Mouse (Mus musculus) embryo, embryonic 11 days (tissue): Measurements from ENCODE around the gene Yipf1.

Experiments used
- DNase-seq: peaks from one replicate; pipeline ENCODE4 v3.0.0-alpha.2; 2015

The Yipf1 gene

DNA sequence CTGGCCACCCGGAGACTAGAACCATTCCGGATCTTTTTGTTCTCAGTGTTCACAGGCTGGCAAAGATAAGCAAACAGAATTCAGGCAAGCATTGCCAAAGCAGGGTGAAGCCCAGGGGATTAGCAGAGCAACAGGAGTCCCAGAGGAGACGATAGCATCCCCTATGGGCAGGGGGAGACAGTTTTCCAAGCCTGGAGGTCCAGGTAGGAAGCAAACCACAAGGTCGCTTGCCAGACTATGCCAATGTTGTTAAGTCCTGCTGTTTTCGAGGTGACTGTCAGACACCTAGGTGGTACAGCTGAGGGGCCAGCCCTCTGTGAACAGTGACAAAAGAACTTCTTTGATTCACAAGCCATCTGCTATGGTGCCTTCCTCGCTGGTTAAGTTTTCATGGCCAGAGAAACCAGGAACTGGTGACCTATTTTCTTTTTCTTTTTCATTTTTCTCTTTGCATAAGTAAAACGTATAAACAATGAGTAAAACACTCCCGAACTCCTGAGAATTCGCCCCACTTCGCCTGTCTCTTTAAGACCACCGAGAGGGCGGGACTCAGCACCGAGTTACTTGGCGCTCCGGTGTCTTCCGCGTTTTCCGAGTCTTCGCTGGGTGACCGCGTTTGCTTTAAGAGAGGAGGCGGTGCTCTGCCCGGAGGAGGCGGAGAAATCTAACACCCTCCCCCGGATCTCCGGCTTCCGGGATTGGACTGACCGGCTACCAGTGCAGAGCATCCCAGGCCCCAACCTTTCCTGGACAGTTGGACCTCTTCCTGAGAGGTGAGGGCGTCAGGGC lies at the start of gene Yipf1:
Gene Yipf1, plus strand, starts transcription at position 674 of the 789 bp plus-strand sequence.
- DNase-seq, result peak; percentile 95

DNA sequence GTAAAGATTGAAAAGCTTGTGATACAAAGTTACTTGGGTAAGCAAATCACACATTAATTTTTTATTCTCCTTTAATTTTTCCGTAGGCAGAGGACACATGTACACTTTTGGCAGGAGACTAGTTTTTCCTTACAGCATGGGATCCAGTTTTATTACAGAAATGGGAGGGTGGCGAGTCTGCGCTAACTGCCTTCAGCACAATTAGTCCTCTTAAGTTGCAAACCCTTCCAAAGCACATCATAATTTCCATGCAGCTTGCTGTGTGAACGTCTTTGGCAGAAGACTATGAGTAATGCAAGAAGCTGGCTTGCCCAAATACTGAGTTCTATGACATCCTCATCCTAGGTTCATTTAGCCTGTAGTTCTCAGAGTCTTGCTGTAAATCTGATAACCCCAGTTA lies 40.5 kb upstream of the Yipf1 start:
- no peak for DNase-seq

DNA sequence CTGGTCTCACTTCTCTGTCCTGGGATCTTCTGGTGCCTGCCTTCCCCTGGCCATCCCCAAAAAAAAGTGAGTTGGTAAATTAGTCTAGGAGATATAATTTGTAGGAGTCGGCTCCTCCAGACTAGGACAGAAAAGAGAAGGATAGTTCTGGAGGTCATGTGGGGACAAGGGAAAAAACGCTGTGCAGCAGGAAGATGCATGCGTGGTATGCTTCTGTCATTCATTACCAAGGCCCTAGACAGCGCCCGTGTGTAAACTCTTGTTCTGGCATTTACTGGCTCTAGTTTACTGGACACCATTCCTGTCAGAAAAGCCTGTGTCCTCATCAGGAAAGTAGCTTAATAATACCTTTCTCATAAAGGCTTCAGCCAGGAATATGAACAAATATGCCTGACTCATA lies 39.7 kb upstream of the Yipf1 start:
- DNase-seq, result no peak

DNA sequence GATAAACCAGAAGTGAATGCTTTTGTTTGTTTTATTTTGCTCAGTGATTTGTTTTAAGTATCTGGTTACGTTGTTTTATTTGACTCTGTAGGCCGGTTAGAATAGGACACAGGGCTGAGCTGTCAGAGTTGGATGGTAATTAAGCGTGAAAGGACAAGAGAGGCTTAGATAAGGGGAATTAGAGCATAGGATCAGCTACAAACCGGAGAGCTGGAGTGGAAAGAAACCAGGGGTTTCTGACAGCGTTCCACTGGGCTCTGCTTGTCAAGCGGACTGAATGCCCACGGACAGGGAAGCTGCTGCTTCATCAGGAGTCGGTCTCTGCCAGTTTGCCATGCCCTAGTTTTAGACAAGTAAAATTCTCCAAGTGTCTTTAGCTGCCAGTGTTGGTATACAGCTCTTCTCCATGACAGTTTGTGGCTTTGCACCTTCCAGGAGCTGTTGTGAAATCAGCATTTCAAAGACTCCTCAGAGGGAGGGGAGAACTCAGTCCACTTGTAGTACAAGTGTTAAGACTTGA lies 35.9 kb upstream of the Yipf1 start:
- DNase-seq, result peak; percentile 23

DNA sequence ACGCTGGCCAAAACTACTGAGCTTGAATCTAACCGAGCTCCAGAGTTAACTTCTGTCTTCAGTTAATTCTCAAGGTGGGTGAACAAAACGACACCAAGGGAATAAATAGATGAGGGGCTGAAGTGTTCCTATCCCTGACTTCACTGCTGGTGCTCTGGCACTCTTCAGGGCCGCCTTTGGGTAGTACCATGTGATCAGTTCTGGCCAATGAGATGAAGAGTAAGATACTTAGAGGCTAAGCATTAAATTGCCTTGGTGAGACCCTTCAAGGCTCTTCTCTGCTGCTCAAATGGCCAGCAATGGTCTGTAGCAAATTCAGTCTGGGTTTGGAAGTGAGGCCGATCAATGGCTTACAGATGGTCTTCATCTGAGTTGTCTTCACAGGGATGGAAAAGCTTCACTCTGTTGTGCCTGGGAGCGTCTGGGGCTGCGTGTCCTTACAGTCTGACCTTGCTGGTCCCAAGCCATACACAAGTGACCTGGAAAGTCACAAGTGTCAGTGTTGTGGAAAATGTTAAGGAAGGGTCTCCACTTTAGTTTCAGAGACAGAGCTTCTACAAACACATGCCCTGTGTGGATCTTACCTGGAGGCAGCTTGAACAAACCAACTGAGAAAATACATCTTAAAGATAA lies 33.2 kb upstream of the Yipf1 start:
- no peak for DNase-seq

DNA sequence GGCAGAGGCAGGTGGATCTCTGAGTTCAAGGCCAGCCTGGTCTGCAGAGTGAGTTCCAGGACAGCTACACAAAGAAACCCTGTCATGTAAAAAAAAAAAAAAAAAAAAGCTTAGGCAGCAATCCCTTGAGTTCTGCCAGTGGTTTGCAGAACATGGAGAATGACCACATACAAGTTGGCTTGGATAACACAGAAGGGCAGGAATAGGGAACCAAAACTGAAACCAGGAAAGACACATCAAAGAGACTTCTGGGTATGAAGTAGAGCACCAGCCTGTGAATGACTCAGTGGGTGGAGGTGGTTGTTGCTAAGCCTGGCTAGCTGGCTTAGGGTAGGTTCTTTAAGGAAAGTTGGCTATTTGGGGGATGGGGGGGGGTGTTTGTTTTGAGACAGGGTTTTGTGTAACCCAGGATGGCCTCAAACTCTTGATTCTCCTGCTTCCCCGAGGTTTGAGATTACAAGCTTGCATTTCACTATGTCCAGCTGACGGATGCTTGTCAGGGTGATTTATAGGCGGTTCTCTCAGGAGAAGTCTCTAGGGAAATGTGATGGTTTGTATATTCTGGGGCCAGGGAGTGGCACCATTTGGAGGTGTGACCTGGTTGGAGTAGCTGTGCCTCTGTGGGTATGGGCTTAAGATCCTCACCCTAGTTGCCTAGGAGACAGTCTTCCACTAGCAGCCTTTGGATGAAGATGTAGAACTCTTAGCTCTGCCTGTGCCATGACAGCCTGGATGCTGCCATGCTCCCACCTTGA lies 28.5 kb upstream of the Yipf1 start:
- DNase-seq, result no peak

DNA sequence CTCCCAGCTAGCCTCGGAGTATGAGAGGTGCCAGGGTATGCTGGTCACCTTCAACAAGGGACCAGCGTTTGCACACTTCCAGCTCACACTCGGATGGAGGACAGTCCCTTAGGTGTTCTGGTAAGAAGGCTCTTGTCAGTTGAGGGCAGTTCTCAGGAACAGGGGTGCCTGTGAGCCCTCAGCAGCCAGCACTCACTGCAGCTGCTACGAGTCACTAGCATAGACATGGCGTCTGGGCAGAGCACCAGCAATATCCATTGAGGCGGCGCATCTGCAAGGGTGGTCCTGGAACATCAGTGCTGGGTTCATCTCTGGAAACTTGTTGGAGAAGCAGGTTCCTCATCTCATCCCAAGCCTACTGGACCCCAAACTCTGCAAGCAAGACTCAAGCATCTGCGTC lies 27.8 kb upstream of the Yipf1 start:
- DNase-seq, result no peak

DNA sequence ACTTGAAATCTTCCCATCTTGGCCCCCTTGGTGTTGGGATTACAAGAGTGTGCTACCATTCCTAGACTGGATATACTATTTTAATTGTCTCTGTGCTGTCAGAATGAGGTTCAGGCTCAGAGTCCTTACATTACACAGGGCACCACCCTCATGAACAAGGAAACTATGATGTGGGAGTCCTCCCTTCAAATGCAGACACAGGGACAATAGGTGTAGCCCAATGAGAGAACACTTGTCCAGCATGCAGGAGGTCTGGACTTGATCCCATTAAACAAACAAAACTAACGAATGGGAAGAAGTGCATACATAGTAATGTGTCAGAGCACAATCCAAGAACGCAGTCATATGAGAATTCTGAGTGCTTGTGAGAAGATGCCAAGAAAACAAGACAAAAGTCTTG lies 26.6 kb upstream of the Yipf1 start:
- DNase-seq, result no peak

DNA sequence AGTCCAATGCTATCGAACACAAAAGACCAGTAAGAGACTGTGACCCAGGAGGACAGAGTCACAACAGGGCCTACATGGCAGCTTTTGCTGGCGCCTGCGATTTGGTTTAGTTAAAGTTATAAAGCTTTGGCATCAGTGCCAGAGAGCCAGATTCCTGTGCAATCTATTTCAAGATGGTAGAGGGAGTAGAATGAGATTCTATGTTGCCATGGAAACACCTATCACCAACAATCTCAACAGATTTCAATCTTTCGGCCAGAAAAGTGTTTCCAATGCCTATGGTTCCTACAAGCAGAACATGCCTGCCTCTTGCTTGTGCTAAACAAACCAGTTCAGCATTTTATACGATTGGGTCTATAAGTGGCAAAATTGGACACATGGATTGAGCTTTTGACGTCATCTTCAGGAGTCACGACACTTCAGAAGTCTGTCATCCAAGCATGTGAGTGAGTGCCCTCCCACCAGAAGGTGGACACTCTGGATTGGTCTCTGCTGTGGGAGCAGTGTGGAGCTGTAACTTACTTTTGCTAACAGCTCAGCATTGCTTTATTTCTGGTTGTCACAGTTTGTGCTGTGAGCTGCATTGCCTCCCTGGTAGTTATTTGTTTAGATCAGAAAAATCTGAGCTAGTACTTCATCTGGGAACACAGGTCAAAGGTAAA lies 22.4 kb upstream of the Yipf1 start:
- DNase-seq, result no peak

DNA sequence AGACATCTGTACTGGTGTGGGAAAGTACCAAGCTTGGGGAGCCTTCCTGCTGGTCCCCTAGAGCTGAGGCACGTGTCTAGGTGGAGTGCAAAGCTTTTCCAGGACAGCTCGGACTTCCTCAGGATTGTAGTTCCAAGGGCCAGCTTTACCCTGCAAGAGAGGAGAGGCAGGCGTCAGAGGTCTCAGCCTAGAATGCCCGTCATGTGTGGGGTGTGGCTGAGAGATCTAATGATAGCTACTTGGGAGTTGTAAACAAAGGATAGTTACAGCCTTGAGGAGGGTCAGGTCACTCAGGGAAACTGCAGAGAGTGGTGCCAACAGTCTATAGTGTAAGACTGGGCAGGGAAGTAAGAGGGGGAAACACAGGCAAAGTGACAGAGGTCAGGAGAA lies 21.9 kb upstream of the Yipf1 start:
- no peak for DNase-seq

DNA sequence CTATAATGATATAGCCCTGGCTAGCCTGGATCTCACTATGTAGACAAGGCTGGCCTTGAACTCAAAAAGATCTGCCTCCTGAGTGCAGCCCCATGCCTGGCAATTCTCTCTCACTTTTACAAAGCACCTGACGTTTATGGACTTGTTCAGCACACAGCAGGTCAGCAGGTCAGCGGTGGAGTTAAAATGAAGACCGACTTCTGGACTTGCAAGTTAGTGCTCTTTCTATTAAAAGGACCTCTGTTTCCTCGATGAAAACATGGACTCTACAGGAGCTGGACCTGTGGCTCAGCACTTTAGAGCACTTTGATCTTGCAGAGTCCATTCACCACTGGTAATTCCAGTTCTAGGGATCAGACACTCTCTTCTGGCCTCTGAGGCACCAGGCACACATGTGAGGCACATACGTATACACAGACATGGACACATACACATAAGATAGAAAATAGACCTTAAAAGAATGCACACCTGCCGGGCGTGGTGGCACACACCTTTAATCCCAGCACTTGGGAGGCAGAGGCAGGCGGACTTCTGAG lies 16.0 kb upstream of the Yipf1 start:
- no peak for DNase-seq

DNA sequence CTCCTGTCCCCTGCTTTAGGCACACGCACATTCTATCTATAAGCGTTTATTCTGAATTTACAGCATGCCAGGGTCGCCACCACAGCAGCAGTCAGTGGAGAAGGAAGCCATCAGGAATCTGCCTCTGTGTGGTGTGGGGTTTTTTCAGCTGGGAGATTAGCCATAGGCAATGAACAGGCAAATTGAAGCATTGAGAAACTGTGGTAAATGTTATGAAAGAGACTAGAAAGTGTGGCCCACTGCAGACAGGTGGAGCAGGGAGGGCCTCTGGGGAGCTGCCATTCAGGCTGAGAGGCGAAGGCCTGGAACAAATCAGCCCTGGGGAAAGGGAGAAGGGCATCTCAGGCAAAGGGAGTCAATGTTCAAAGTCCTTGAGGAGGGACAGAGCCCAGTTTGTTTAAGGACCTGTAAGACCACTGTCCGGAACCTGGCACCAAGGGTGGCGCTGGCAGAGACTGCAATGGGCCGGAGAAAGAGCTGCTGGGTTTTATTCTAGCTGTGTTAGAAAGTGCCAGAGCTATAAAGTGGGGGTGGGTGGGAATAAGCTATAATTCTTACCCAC lies 14.3 kb upstream of the Yipf1 start:
- no peak for DNase-seq

DNA sequence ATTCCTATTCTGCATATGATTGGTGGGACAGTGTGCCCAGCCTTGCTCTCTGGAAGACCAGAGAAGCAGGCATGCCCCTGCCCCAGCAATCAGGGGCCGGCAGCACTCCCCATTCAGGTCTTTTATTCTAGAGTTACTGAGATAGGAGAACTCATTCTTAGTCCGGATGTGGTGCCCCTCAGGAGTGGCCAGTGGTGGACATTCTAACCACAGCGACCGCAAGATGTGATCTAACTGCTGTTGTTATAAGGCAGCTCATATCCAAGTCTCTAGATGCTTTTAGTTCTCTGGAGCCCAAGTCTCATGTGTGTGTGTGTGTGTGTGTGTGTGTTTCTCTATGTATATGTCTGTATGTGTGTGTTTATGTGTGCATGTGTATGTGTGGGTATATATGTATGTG lies 13.8 kb upstream of the Yipf1 start:
- DNase-seq, result no peak

DNA sequence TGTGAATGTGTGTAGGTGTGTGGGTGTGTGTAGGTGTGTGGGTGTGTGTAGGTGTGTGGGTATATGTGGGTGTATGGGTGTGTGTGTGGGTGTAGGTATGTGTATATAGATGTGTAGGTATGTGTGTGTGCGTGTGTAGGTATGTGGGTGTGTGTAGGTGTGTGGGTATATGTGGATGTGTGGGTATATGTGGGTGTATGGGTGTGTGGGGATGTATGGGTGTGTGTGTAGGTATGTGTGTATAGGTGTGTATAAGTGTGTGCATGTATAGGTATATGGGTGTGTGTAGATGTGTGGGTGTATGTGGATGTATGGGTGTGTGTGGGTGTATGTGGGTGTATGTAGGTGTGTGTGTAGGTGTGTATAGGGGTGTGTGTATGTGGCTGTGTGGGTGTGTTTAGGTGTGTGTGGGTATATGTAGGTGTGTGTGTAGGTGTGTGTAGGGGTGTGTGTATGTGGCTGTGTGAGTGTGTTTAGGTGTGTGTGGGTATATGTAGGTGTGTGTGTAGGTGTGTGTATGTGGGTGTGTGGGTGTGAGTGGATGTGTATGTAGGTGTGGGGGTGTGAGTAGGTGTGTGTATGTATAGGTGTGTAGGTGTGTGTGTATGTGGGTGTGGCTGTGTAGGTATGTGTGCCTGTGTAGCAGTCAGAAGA lies 13.1 kb upstream of the Yipf1 start:
- no peak for DNase-seq

DNA sequence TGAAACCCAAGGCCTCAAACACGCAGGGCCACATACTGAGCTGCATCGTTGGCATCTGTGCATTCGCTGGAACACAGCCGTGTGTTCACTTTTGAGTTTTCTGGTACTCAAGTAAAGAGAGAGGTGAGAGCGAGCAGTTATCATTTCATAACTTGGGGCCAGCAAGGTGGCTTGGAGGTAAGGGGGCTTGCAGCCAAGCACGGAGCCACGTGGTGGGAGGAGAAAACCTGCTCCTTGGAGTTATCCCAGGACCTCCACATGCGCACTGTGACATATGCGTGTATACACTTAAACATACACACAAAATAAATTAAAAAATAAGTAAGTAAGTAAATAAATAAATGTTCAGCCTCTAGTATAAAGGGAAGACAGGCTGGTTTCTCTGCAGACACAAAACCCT lies 11.9 kb upstream of the Yipf1 start:
- DNase-seq, result no peak

DNA sequence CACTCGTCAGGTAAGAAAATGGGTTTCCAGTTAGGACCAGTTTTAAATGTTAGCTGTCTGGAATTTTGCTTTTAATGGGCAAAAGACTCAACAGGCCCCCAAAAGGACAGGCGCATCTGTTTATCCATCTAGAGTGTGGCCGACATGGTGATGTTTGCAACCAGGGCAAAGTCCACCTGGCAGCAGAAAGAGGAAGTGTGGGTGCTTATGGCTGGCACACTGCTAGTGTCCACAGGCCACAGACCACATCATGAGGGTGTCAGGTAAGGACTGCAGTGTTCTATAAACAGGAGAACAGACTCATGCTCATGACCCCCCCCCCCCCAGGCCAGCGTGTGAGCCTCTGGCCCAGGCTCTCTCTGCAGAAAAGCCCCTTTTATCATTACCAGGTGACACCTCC lies 11.3 kb upstream of the Yipf1 start:
- DNase-seq, result no peak

DNA sequence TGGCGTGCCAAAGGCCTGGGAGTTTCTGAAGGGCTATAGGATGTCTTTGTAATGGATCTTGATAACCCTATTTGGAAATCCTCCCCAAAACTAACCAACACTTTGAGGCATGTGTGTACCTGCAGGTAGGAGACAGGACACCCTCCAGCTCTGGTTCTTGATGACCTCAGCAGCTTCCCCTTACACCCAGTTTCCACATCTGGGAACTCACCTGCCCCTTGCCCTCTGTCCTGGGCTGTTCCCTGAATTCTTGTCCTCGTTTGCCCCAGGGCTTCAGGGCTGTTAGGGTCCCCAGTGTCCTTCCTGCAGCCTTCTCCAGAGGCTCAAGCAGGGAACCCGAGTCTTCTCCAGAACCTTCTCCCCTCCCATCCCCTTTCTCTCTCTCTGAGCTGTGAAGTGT lies 10.6 kb upstream of the Yipf1 start:
- DNase-seq, result no peak

DNA sequence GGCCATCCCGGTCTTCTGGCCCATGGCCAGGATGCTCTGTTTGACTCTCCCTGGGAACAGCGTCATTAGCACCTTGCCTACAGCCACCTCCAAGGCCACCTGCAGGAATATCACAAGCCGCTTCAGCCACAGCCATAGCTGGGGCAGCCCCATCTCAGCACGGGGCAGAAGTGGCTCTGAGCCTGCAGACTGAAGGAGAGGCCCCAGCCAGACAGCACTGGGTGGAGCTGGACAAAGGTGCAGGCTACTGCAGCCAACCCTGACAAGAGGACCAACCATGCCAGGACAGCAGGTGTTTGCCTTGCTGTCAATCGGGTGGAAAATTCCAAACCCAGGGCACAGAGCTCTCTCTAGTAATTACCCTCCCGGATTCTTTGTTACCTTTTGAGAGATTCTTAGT lies 7.2 kb upstream of the Yipf1 start, which contains the start of gene Dio1:
Gene Dio1, minus strand, starts transcription at position 204 of the 400 bp plus-strand sequence.
- DNase-seq, result no peak

DNA sequence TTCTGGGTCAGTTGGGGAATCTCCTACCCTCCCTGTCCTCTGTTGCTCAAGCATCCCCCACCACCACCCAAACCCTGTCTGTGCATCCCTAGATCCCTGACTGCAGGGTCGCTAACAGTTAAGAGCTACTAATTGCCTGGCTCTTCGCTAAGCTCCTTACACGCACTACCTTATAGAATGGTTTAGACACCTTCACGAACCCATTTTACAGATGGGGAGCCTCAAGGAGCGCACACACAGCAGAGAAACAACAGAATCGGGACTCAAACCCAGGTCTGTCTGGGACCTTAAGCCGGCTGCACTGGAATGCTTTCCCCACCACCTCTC lies 279 bp downstream of the Yipf1 start:
- no peak for DNase-seq

DNA sequence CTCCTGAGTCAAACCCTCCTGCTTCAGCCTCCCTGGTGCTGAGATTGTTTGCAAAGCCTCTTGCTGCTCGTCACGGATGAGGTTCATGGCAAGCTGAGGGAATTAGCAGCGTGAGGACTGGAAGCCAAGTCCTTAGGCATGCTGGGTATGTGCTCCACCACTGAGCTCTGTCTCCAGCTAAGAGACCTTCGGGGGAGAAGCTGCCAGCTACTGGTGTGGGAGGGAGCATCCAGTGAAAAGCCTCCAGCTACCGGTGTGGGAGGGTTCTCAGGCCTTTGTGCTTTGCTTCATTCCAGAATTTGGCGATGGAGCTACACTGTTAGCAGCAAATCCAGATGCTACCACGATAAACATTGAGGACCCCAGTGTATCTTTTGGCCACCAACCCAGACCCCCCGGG lies 4.5 kb downstream of the Yipf1 start:
- DNase-seq, result no peak

DNA sequence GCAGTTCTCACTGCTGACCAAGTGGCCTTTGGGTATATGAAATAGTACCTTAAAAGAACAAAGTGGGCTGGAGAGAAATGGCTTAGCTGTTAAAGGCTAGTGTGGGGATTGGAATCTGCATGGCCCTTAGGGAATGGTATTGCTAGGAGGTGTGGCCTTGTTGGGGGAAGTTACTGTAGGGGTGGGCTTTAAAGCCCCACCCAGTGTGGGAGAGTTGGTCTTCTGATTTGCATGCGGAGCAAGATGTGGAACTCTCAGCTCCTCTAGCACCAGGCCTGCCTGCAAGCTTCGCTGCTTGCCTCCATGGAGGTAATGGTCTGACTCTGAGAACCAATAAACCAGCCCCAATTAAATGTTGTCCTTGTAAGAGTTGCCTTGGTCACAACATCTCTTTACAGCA lies 6.9 kb downstream of the Yipf1 start:
- no peak for DNase-seq

DNA sequence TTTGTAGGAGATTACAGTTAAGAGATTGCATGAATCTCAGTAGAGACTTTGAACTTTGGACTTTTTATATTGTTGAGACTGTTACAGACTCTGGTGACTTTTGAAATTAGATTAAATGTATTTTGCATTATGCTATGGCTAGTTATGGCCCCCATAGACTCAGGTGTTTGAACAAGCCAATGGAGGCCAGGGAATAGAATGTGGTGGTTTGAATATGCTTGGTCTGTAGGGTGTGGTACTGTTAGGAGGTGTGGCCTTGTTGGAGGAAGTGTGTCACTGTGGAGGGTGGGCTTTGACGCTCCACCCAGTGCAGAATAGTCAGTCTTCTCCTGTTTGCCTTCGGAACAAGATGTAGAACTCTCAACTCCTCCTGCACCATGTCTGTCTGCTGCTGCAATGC lies 8.9 kb downstream of the Yipf1 start:
- DNase-seq, result no peak
